Mouse (Mus musculus) MEL (cell line): ENCODE results near the gene Rab5a. TPM values are rescaled to one million over a fixed set of nuclear protein-coding genes. Genes with fewer than 3 reads are reported as not detected.

Source experiments
- DNase-seq: peaks from one replicate; pipeline ENCODE4 v3.0.0; 2011; ENCODE audit warnings: low read depth, low spot score
- H3K27ac ChIP-seq: 2 replicates; pipeline ENCODE4 v1.5.1; 2012; ENCODE audit warnings: low read depth, mild to moderate bottlenecking, control low read depth, low read length, moderate library complexity; ENCODE audit not compliant: control insufficient read depth
- H3K27me3 ChIP-seq, 2 experiments: fragments of 150-350 bp in 1 of 2; sonication (generic) in 1 of 2; 2 replicates each; pipeline ENCODE4 v1.6.1; 2012; ENCODE audit warnings: low read length in 2 of 2, mild to moderate bottlenecking in 2 of 2, improper control_type of control experiment in 1 of 2, moderate library complexity in 1 of 2; ENCODE audit not compliant: insufficient read depth in 2 of 2, control insufficient read depth in 1 of 2
- H3K36me3 ChIP-seq, 2 experiments: 2 replicates each; pipeline ENCODE4 v1.6.1; 2012 to 2014; ENCODE audit warnings: low read length in 2 of 2, improper control_type of control experiment in 1 of 2, inconsistent platforms in 1 of 2, mild to moderate bottlenecking in 1 of 2; ENCODE audit not compliant: insufficient read depth in 2 of 2, control insufficient read depth in 1 of 2
- H3K4me1 ChIP-seq, 2 experiments: fragments of 150-350 bp in 1 of 2; sonication (generic) in 1 of 2; 2 replicates each; pipeline ENCODE4 v1.6.1; 2012; ENCODE audit warnings: low read length in 2 of 2, improper control_type of control experiment in 1 of 2, mild to moderate bottlenecking in 1 of 2; ENCODE audit not compliant: insufficient read depth in 2 of 2, control insufficient read depth in 1 of 2
- H3K4me3 ChIP-seq, 2 experiments: fragments of 150-350 bp in 1 of 2; sonication (generic) in 1 of 2; 2 replicates each; pipeline ENCODE4 v1.5.1; 2012; ENCODE audit warnings: low read depth in 2 of 2, low read length in 2 of 2, mild to moderate bottlenecking in 2 of 2, moderate library complexity in 2 of 2, control low read depth in 1 of 2, improper control_type of control experiment in 1 of 2; ENCODE audit not compliant: control insufficient read depth in 1 of 2, insufficient read depth in 1 of 2
- H3K79me2 ChIP-seq: 2 replicates; pipeline ENCODE4 v1.6.1; 2012; ENCODE audit warnings: mild to moderate bottlenecking, low read length, moderate library complexity; ENCODE audit not compliant: control insufficient read depth, poor library complexity, insufficient read depth
- H3K9ac ChIP-seq: 2 replicates; pipeline ENCODE4 v1.6.1; 2012; ENCODE audit warnings: low read depth, mild to moderate bottlenecking, control low read depth, low read length, moderate library complexity; ENCODE audit not compliant: control insufficient read depth, poor library complexity, severe bottlenecking
- H3K9me3 ChIP-seq: fragments of 150-350 bp; sonication (generic); replicated peaks from 2 replicates; pipeline ENCODE4 v1.6.1; 2012; ENCODE audit warnings: mild to moderate bottlenecking, low read length, improper control_type of control experiment, moderate library complexity; ENCODE audit not compliant: insufficient read depth
- BHLHE40 ChIP-seq: IDR thresholded peaks from 2 replicates; pipeline ENCODE4 v1.6.1; 2012; ENCODE audit warnings: low read depth, mild to moderate bottlenecking, inconsistent platforms, low read length, improper control_type of control experiment, borderline replicate concordance
- CHD1 ChIP-seq: IDR thresholded peaks from 2 replicates; pipeline ENCODE4 v1.6.1; 2012; ENCODE audit warnings: low read depth, mild to moderate bottlenecking, inconsistent platforms, low read length, improper control_type of control experiment
- CHD2 ChIP-seq: IDR thresholded peaks from 2 replicates; pipeline ENCODE4 v1.6.1; 2011; ENCODE audit warnings: low read length, improper control_type of control experiment
- CTCF ChIP-seq, 3 experiments: IDR thresholded peaks in 2 of 3; conservative IDR thresholded peaks in 1 of 3; 2 replicates each; pipeline ENCODE4 v1.5.1; 2011 to 2012; ENCODE audit warnings: low read length in 3 of 3, low read depth in 2 of 3, mild to moderate bottlenecking in 2 of 3, improper control_type of control experiment in 1 of 3, inconsistent platforms in 1 of 3, mixed read lengths in 1 of 3, moderate library complexity in 1 of 3; ENCODE audit not compliant: control insufficient read depth in 1 of 3, insufficient read depth in 1 of 3, poor library complexity in 1 of 3, severe bottlenecking in 1 of 3
- ELF1 ChIP-seq: IDR thresholded peaks from 2 replicates; pipeline ENCODE4 v1.6.1; 2014; ENCODE audit warnings: low read depth, mild to moderate bottlenecking, inconsistent platforms, low read length, improper control_type of control experiment, moderate library complexity
- GABPA ChIP-seq: IDR thresholded peaks from 2 replicates; pipeline ENCODE4 v1.6.1; 2012; ENCODE audit warnings: low read depth, mild to moderate bottlenecking, inconsistent platforms, low read length, improper control_type of control experiment, moderate library complexity
- GATA1 ChIP-seq: IDR thresholded peaks from 2 replicates; pipeline ENCODE4 v1.6.1; 2011; ENCODE audit warnings: low read depth, low read length, improper control_type of control experiment
- HCFC1 ChIP-seq: IDR thresholded peaks from 2 replicates; pipeline ENCODE4 v1.6.1; 2012; ENCODE audit warnings: low read depth, mild to moderate bottlenecking, inconsistent platforms, low read length, improper control_type of control experiment, moderate library complexity
- KAT2A ChIP-seq: conservative IDR thresholded peaks from 2 replicates; pipeline ENCODE4 v1.6.1; 2012; ENCODE audit warnings: low read depth, low read length, improper control_type of control experiment, inconsistent platforms
- MAX ChIP-seq: IDR thresholded peaks from 2 replicates; pipeline ENCODE4 v1.6.1; 2011; ENCODE audit warnings: low read length, improper control_type of control experiment
- MAZ ChIP-seq: IDR thresholded peaks from 2 replicates; pipeline ENCODE4 v1.6.1; 2012; ENCODE audit warnings: low read depth, mild to moderate bottlenecking, inconsistent platforms, low read length, improper control_type of control experiment
- MEF2A ChIP-seq: IDR thresholded peaks from 2 replicates; pipeline ENCODE4 v1.6.1; 2014; ENCODE audit warnings: low read depth, mild to moderate bottlenecking, inconsistent platforms, low read length, improper control_type of control experiment; ENCODE audit not compliant: poor library complexity, insufficient replicate concordance, severe bottlenecking; ENCODE audit errors: extremely low read depth
- MYB ChIP-seq: IDR thresholded peaks from 2 replicates; pipeline ENCODE4 v1.6.1; 2011; ENCODE audit warnings: mild to moderate bottlenecking, low read depth, low read length, improper control_type of control experiment
- NELFE ChIP-seq: IDR thresholded peaks from 2 replicates; pipeline ENCODE4 v1.6.1; 2011; ENCODE audit warnings: low read depth, low read length, improper control_type of control experiment
- POLR2A ChIP-seq, 2 experiments: IDR thresholded peaks; 2 replicates each; pipeline ENCODE4 v1.6.1; 2011 to 2012; ENCODE audit warnings: low read length in 2 of 2, mild to moderate bottlenecking in 2 of 2, control low read depth in 1 of 2, improper control_type of control experiment in 1 of 2, low read depth in 1 of 2, moderate library complexity in 1 of 2; ENCODE audit not compliant: control insufficient read depth in 1 of 2, insufficient read depth in 1 of 2, poor library complexity in 1 of 2
- POLR2AphosphoS2 ChIP-seq: IDR thresholded peaks from 2 replicates; pipeline ENCODE4 v1.6.1; 2011; ENCODE audit warnings: low read length, improper control_type of control experiment
- POLR2AphosphoS5 ChIP-seq: IDR thresholded peaks from 2 replicates; pipeline ENCODE4 v1.6.1; 2012; ENCODE audit warnings: low read depth, borderline replicate concordance, mild to moderate bottlenecking, inconsistent platforms, low read length, moderate library complexity, mixed read lengths
- RAD21 ChIP-seq: IDR thresholded peaks from 2 replicates; pipeline ENCODE4 v1.6.1; 2011; ENCODE audit warnings: mild to moderate bottlenecking, low read depth, low read length, improper control_type of control experiment
- SMC3 ChIP-seq: IDR thresholded peaks from 2 replicates; pipeline ENCODE4 v1.6.1; 2011; ENCODE audit warnings: low read depth, low read length, improper control_type of control experiment
- TAL1 ChIP-seq: IDR thresholded peaks from 2 replicates; pipeline ENCODE4 v1.6.1; 2012; ENCODE audit warnings: mild to moderate bottlenecking, inconsistent platforms, low read length, moderate library complexity, mixed read lengths
- TBP ChIP-seq: IDR thresholded peaks from 2 replicates; pipeline ENCODE4 v1.8.0; 2011; ENCODE audit warnings: low read depth, low read length, improper control_type of control experiment
- TCF12 ChIP-seq: IDR thresholded peaks from 2 replicates; pipeline ENCODE4 v1.6.1; 2014; ENCODE audit warnings: low read depth, mild to moderate bottlenecking, inconsistent platforms, low read length, improper control_type of control experiment, moderate library complexity
- UBTF ChIP-seq: IDR thresholded peaks from 2 replicates; pipeline ENCODE4 v1.6.1; 2012; ENCODE audit warnings: low read depth, mild to moderate bottlenecking, inconsistent platforms, low read length, improper control_type of control experiment, moderate library complexity, borderline replicate concordance; ENCODE audit not compliant: insufficient read depth
- USF2 ChIP-seq, 2 experiments: IDR thresholded peaks; 2 replicates each; pipeline ENCODE4 v1.6.1; 2011 to 2012; ENCODE audit warnings: improper control_type of control experiment in 2 of 2, low read length in 2 of 2, borderline replicate concordance in 1 of 2, inconsistent platforms in 1 of 2, low read depth in 1 of 2, mild to moderate bottlenecking in 1 of 2; ENCODE audit not compliant: insufficient read depth in 1 of 2
- ZC3H11A ChIP-seq: IDR thresholded peaks from 2 replicates; pipeline ENCODE4 v1.6.1; 2012; ENCODE audit warnings: low read depth, mild to moderate bottlenecking, inconsistent platforms, low read length, improper control_type of control experiment
- ZMIZ1 ChIP-seq: IDR thresholded peaks from 2 replicates; pipeline ENCODE4 v1.6.1; 2012; ENCODE audit warnings: low read depth, mild to moderate bottlenecking, inconsistent platforms, low read length, improper control_type of control experiment, moderate library complexity
- ZNF384 ChIP-seq: IDR thresholded peaks from 2 replicates; pipeline ENCODE4 v1.6.1; 2012; ENCODE audit warnings: low read depth, mild to moderate bottlenecking, inconsistent platforms, low read length, improper control_type of control experiment
- polyA plus RNA-seq, 2 experiments: library from polyadenylated mRNA; stranded (reverse) in 1 of 2; unstranded in 1 of 2; fragments of >175 nt in 1 of 2; fragments of >200 nt in 1 of 2; gene quantifications; 2 replicates each; pipeline versions ENCODE4 v1.2.1 to v1.2.4; 2012; ENCODE audit warnings: low replicate concordance in 2 of 2, low read depth in 1 of 2; ENCODE audit not compliant: insufficient read length in 2 of 2, insufficient read depth in 1 of 2, missing spikeins in 1 of 2
- total RNA-seq: library from RNA; depleted of rRNA; stranded (reverse); fragments of 300-350 nt; gene quantifications from 2 replicates; pipeline ENCODE4 v1.2.3, GENCODE M21; 2012

The Rab5a gene
- total and polyA plus RNA-seq, 3 experiments: 22.7 to 23.7 TPM; not detected in 1

- no peak overlapping the region for H3K27ac ChIP-seq
- H3K36me3 ChIP-seq: no peaks in the 10 kb centered on the region
- no peaks in the 10 kb centered on the region for H3K9me3 ChIP-seq
- no peak overlapping the region for H3K4me3 ChIP-seq
- DNase-seq: peak; percentile 41
- no peak for TF ChIP-seq MAX
- no peak for TF ChIP-seq MEF2A
- no peak for TF ChIP-seq NELFE
- peak; percentile 9 to 38 (median 31); a peak in 3 of 6 replicates for TF ChIP-seq CTCF (IDR thresholded peaks at IDR 0.05 in 2 of 3, conservative IDR thresholded peaks at IDR 0.05 in 1 of 3; ENCODE audit: control insufficient read depth in 1 of 3, insufficient read depth in 1 of 3, low read depth in 2 of 3, low read length in 3 of 3, poor library complexity in 1 of 3, severe bottlenecking in 1 of 3)
- TF ChIP-seq POLR2AphosphoS2: no peak
- peak; percentile 22; the same call in 1 of the 2 replicates for TF ChIP-seq SMC3
- TF ChIP-seq POLR2AphosphoS5: no peak
- peak; percentile 71 for TF ChIP-seq ZNF384
- TF ChIP-seq ZC3H11A: no peak
- no peak for TF ChIP-seq HCFC1
- peak; percentile 31 for TF ChIP-seq RAD21
- no peak for TF ChIP-seq USF2 (IDR thresholded peaks at IDR 0.05; ENCODE audit: borderline replicate concordance in 1 of 2, insufficient read depth in 1 of 2, low read depth in 1 of 2, low read length in 2 of 2)
- TF ChIP-seq, all 39 proteins: peak for 4
- Histone ChIP-seq H3K9ac (no peak overlapping the region), H3K27me3 (no peaks in the 10 kb centered on the region), H3K79me2 (no peaks in the 10 kb centered on the region), H3K4me1 (no peaks in the 10 kb centered on the region)
Measured at GRCm38 (mm10) chr17:53519364-53519763, 40.3 kb downstream of the Rab5a start.

- no peak for DNase-seq
- TF ChIP-seq CTCF (IDR thresholded peaks at IDR 0.05 in 2 of 3, conservative IDR thresholded peaks at IDR 0.05 in 1 of 3; ENCODE audit: control insufficient read depth in 1 of 3, insufficient read depth in 1 of 3, low read depth in 2 of 3, low read length in 3 of 3, poor library complexity in 1 of 3, severe bottlenecking in 1 of 3): no peak
- no peak for TF ChIP-seq TAL1
- no peak for TF ChIP-seq POLR2A (IDR thresholded peaks at IDR 0.05; ENCODE audit: control insufficient read depth in 1 of 2, insufficient read depth in 1 of 2, low read depth in 1 of 2, low read length in 2 of 2, poor library complexity in 1 of 2)
- no peak for TF ChIP-seq CHD1
- TF ChIP-seq ELF1: no peak
- TF ChIP-seq TBP: no peak
- no peak for TF ChIP-seq MYB
- no peak for TF ChIP-seq CHD2
- TF ChIP-seq GABPA: no peak
- no peak for TF ChIP-seq MEF2A
- TF ChIP-seq KAT2A: no peak
- TF ChIP-seq MAX: no peak
- TF ChIP-seq BHLHE40: no peak
- no peak for TF ChIP-seq MAZ
- TF ChIP-seq ZNF384: no peak
- no peak for TF ChIP-seq UBTF
- TF ChIP-seq TCF12: no peak
- no peak for TF ChIP-seq GATA1
- TF ChIP-seq ZMIZ1: no peak
- TF ChIP-seq, all 39 proteins: peak for 0
Measured at GRCm38 (mm10) chr17:53520509-53520908, 41.5 kb downstream of the Rab5a start.

More at GRCm38 (mm10) chr17:53520509-53520908, 41.5 kb downstream of the Rab5a start:
- Histone ChIP-seq H3K9ac (no peak overlapping the region), H3K36me3 (no peaks in the 10 kb centered on the region), H3K9me3 (no peaks in the 10 kb centered on the region), H3K4me1 (no peaks in the 10 kb centered on the region), H3K4me3 (no peak overlapping the region), H3K27ac (no peak overlapping the region), H3K79me2 (no peaks in the 10 kb centered on the region), H3K27me3 (no peaks in the 10 kb centered on the region)
